Mouse (Mus musculus) c-Kit-positive CD71-positive TER-119-negative erythroid progenitor cells, embryonic 14.5 days (primary cell): ENCODE measurements around the gene Cnnm3.

Source experiments
- DNase-seq: peaks from one replicate; pipeline ENCODE4 v3.0.0-alpha.2; 2013; ENCODE audit warnings: low read depth

Gene Cnnm3

GRCm38 (mm10) chr1:36501261-36501660, 10.4 kb upstream of the Cnnm3 start:
- DNase-seq = peak; percentile 61

GRCm38 (mm10) chr1:36508238-36508637, 3.4 kb upstream of the Cnnm3 start:
- DNase-seq = no peak

GRCm38 (mm10) chr1:36512089-36512965, 660 bp downstream of the Cnnm3 start:
- DNase-seq = no peak

DNA sequence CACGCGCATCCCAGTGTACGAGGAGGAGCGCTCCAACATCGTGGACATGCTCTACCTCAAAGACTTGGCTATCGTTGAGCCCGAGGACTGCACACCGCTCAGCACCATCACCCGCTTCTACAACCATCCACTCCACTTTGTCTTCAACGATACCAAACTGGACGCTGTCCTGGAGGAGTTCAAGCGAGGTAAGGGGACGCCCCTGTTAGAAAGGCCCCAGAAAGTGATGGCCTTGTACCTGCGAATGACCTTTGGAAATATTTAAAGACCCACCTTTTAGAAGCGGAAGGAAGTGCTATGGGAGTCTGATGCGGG, 1.3 kb downstream of the Cnnm3 start:
- DNase-seq = no peak

- DNase-seq = no peak
Measured at GRCm38 (mm10) chr1:36513310-36513709, 1.6 kb downstream of the Cnnm3 start.

DNA sequence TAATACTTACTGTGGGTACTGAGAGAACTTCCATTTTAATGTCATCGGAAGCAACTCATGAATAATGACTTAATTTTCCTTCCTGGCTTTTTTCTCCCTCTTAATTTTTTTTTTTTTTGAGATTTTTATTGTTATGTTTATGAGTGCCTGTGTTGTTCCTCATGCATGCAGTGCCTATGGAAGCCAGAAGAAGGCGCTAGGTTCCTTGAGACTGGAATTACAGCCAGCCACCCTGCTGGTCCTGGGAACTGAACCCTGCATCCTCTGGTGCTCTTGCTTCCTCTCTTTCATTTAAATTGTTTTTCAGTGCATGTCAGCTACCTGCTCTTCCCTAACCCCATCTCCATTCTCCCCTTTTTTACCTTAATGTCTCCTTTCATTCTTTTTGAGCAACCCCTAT, 2.1 kb downstream of the Cnnm3 start:
- peak; percentile 46 for DNase-seq

DNA sequence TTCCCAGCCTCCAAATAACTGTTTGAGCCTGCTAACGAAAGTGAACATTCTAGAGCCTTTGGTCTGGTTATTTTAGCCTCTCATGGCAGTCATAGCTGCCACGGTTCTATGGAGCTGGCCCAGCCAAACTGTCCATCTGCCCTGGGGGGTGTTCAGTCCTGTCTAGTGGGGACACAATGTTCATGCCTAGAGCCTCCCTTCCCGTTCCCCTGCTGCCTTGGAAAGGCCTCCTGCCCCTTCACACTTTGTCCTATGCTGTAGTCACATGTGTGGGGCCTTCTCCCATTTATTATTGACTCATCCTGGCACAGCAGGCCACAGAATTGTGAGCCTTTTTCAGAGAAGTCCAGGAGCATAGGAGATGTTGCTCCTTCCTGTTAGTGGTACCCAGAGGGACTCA, 6.6 kb downstream of the Cnnm3 start:
- DNase-seq = no peak

- DNase-seq = no peak
Measured at GRCm38 (mm10) chr1:36519626-36520025, 8.0 kb downstream of the Cnnm3 start.

DNA sequence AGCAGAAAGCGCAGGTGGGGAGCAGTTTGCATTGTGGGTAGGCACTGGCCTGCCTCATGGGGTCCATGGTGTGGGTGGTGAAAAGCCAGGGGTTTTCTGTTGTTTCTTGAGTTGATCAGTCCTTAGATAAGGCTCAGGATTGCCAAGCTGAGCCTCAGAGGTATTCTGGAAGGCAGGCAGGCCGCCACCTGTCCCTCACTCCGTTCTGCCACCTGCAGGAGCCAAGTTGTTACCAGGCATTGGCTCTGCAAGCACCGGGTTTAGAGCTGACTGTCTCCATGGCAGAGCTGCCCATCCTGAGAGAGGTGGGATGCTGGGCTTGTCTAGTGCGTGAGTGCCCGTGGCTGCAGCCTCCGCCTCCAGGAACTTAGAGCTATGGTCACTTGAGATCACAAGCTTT, 10.5 kb downstream of the Cnnm3 start:
- no peak for DNase-seq

DNA sequence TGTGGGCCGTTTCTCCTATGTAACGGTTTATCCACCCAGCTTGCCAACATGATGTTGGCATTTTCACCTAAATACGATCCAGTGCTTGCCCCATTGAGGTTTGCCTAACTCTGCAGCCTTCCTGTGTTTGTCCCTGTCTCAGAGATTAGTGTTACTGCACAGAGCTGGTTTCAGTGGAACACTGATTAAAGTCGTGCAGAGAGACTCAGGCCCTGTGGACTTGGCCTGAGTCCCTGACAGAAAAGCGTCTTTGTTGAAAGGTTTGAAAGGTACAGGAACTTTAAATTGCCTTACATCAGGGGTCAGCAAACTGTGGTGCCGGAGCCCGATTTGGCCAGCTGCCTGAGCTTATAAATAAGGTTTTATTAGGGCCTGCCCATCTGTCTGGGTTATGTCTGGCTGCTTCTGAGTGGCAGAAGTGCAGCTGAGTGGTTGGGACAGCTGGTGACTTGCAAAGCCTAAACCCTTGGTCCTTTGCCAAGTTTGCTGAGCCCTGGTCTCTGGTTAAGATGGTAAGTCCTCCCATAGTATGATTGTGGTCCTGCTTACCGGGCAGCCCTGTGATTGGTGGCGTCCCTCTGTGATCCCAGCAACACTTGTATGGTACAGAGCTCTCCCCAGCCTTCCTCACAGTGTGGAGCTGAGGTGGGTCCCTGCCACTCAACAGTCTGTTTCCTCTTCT, 11.8 kb downstream of the Cnnm3 start:
- no peak for DNase-seq

- no peak for DNase-seq
Measured at GRCm38 (mm10) chr1:36524058-36524457, 12.4 kb downstream of the Cnnm3 start.

DNA sequence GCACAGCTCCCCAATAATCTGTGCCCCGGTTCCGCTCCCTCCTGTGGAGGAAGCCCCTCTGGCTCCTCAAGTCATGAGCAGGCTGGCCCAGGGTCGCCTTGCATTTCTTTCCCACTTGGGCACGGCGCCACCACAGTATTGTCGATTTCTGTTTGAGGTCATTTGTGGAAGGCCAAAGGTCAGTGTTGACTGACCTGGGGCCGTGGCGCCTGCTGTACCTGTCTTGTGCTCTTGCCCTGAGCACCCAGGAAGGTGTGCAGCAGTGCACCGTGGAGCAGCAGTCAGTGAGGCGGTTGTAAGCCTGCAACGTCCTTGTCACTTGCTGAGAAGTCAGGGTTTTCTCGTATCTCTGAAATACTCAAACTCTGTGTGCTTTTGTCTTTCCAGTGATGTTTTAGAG, 14.1 kb downstream of the Cnnm3 start:
- no peak for DNase-seq

GRCm38 (mm10) chr1:36526903-36527302, 15.2 kb downstream of the Cnnm3 start:
- no peak for DNase-seq

- no peak for DNase-seq
Measured at GRCm38 (mm10) chr1:36528351-36528750, 16.7 kb downstream of the Cnnm3 start.

DNA sequence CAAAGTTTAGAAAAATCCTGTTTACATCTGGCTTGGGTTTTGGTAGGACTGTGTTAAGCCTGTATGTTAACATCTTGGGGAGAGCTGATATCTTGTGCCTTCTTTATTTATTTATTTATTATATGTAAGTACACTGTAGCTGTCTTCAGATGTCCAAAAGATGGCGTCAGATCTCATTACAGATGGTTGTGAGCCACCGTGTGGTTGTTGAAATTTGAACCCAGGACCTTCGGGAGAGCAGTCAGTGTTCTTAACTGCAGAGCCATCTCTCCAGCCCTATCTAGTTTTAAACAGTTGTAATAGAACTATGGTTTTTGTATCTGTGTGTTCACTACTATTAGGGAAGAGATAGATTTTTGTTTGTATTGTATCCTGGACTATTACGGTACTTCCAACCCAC, 17.6 kb downstream of the Cnnm3 start:
- DNase-seq = no peak

- DNase-seq = no peak
Measured at GRCm38 (mm10) chr1:36529875-36530274, 18.2 kb downstream of the Cnnm3 start.

DNA sequence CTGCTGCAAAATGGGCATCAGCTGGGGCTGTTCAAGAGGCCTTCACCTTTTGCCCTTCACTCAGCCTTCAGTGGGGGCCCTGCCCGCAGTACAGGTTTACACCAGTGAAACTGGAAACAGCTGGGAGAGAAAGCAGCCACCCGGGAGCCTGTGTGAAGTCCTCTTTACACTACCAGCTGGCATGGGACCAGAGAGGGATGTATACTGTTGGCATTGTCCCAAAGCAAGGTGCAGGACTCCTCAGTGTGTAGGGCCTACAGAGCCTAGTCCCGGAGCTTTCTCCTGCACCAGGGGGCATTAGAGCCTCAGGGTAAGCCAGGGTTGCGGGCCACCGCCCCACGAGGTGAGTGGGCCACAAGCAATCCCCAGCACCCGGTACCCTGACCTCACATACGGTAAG, 18.8 kb downstream of the Cnnm3 start:
- no peak for DNase-seq

DNA sequence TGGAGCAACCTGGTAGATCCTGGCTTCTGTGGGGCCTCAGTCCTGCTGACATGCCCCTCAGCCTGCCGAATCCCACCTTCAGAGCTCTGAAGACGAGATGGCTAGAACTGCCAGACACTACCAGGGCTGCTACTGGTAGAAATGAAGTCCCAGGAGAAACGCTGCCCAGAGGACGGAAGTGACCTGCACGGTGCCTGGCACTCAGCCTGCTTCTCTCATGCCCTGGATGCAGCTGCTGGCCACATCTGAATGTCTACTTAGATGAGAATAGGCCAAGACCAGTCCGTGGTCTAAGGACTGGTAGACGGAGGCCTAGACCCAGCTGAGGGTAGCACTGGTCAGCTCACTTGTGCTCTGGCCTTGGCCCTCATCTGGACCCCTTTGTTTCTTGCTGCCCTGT, 19.3 kb downstream of the Cnnm3 start:
- DNase-seq = no peak

DNA sequence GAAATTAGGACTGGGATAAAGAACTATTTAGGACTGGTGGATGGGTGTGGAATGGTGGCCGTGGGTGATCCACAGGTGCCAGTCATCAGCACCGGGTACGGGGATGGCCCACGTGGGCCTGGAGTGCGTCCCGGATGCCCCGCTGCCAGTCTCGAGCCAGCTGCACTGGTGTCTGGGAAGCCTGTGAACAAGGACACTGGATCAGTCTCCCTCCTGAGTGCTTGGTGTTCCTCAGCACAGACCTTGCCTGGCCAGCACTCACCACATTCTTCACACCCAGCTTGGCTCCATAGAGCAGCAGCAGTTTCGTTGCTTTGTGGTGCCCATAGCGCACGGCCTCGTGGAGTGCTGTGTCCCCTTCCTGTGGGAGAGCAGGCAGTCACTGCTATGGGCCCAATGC, 19.8 kb downstream of the Cnnm3 start:
- no peak for DNase-seq

DNA sequence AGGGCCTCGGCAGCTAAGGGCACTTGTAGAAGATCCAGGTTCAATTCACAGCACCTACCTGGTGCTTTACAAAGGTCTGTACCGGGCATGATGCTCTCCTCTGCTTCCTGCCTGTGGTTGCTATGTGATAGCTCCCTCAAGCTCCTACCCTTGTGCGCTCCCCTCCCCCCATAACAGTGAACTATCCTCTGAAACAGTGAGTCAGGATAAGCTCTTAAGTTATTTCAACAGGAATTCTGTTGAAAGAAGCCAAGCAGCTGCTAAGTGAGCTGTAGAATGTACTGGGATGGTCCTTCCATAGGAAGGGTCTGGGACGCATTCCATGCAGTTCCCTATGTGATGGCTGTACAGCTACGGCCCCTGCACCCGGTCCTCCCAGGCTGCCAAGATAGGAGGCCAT, 21.9 kb downstream of the Cnnm3 start:
- DNase-seq = no peak

DNA sequence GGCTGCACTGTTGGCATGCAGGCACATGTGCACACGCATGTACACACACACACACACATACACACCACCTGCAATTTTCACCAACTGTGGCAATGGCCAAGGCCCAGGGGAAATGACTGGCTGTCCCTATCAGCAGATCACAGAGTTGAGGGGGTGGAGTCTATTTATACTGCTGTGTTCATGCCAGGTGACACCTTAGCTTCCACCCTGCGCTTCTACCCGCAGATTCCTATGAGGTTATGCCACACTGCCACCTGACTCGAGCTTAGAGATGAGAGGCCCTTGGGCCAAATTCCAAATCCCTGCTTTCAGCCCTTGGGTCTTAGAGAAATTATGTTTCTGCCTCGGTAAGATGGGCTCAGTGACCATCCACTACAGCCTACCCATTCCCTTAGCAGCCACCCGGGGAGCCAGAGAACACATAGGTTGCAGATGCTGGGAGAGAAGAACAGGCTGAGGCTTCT, 23.0 kb downstream of the Cnnm3 start:
- no peak for DNase-seq

GRCm38 (mm10) chr1:36535477-36536396, 24.1 kb downstream of the Cnnm3 start:
- no peak for DNase-seq

GRCm38 (mm10) chr1:36536397-36536728, 24.7 kb downstream of the Cnnm3 start:
- no peak for DNase-seq
